Comparison of ENCODE assay signal across 8 mouse cellular contexts in the genomic region with DNA sequence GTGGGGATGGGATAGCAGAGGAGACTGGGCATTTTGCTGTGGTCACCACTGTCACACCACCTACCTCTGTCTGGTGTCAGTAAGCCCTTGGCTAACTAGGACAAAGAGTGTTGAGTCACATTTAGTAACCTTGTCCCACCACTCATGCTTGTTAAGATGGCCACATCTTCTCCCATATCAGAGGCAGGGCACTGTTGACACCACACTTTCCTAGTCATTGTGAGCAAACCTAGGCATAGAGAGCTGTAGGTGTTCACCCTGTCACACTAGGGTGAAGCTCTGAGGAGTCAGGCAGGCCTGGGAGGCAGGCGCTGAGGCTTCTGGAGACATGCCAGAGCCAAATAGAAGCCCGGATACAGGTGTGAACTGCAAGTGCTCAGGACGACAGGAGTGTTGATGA. TPM values are rescaled to one million over a fixed set of nuclear protein-coding genes. Genes with fewer than 3 reads are reported as not detected.
DNase-seq lines count a peak whose midpoint lies in the region; ATAC-seq lines count a peak whose summit lies in the region.

A gene (plus strand): TSS at position 301 of the 400 bp plus-strand sequence.

- no peak within 1 kb of the TSS for H3K27ac ChIP-seq in kidney, embryonic 14.5 days (ENCODE audit: low read depth, low read length)
- no peak within 1 kb of the TSS for H3K27ac ChIP-seq in embryonic facial prominence, embryonic 12.5 days
- no peak within 1 kb of the TSS for H3K27ac ChIP-seq in intestine, embryonic 14.5 days (ENCODE audit: low read depth)
- H3K27ac ChIP-seq in midbrain, embryonic 11.5 days (ENCODE audit: low read depth, low read length), result no peak within 1 kb of the TSS

- intact Hi-C loops in gastrocnemius, postnatal 36 days (cut with DNase I), result no loop called here

- DNase-seq in kidney, postnatal 10 days, result no peak
- no peak for DNase-seq in intestine, embryonic 14.5 days (ENCODE audit: low spot score)
- no peak for DNase-seq in midbrain, embryonic 11.5 days (ENCODE audit: low spot score, missing footprints)
- no peak for DNase-seq in gastrocnemius, postnatal 4 days (ENCODE audit: low spot score in 2 of 2)
- no peak for DNase-seq in cerebellum, postnatal 14 days
- DNase-seq in gastrocnemius, postnatal 36 days, result no peak

- no peaks in the 10 kb centered on the region; the same call in 1 of the 2 replicates for H3K4me1 ChIP-seq in kidney, embryonic 14.5 days (ENCODE audit: control insufficient read depth, insufficient read depth, low read length)
- H3K4me1 ChIP-seq in embryonic facial prominence, embryonic 12.5 days, result peaks cover 17% of the 10 kb centered on the region; the same call in 1 of the 2 replicates
- H3K4me1 ChIP-seq in intestine, embryonic 14.5 days (replicated peaks; ENCODE audit: control insufficient read depth, insufficient read depth, low read length), result peaks cover 13% of the 10 kb centered on the region; the same call in 1 of the 2 replicates
- H3K4me1 ChIP-seq in midbrain, embryonic 11.5 days (ENCODE audit: control insufficient read depth, insufficient read depth, low read length), result peaks cover 5% of the 10 kb centered on the region

- H3K9me3 ChIP-seq in kidney, embryonic 14.5 days (ENCODE audit: control insufficient read depth, low read length), result no peaks in the 10 kb centered on the region
- H3K9me3 ChIP-seq in embryonic facial prominence, embryonic 12.5 days, result no peaks in the 10 kb centered on the region
- no peaks in the 10 kb centered on the region for H3K9me3 ChIP-seq in intestine, embryonic 14.5 days (ENCODE audit: control insufficient read depth, low read length)
- no peaks in the 10 kb centered on the region for H3K9me3 ChIP-seq in midbrain, embryonic 11.5 days (ENCODE audit: control insufficient read depth, low read length)

- peak within 1 kb of the TSS; percentile 52 for H3K9ac ChIP-seq in kidney, embryonic 14.5 days (ENCODE audit: low read depth, low read length)
- peak within 1 kb of the TSS; percentile 71 for H3K9ac ChIP-seq in embryonic facial prominence, embryonic 12.5 days
- peak within 1 kb of the TSS; percentile 49; the same call in 1 of the 2 replicates for H3K9ac ChIP-seq in intestine, embryonic 14.5 days (ENCODE audit: low read length)
- peak within 1 kb of the TSS; percentile 64 for H3K9ac ChIP-seq in midbrain, embryonic 11.5 days (ENCODE audit: low read length)

- WGBS in kidney, embryonic 14.5 days, result 91% methylated on average over 3 of the region's 3 CpGs
- 94% methylated on average over 3 of the region's 3 CpGs for WGBS in embryonic facial prominence, embryonic 12.5 days
- WGBS in intestine, embryonic 14.5 days, result 76% methylated on average over 3 of the region's 3 CpGs
- 85% methylated on average over 3 of the region's 3 CpGs for WGBS in midbrain, embryonic 11.5 days

- H3K4me2 ChIP-seq in kidney, embryonic 14.5 days (replicated peaks; ENCODE audit: low read depth, low read length), result peak within 1 kb of the TSS; percentile 95
- H3K4me2 ChIP-seq in embryonic facial prominence, embryonic 12.5 days (replicated peaks), result peak within 1 kb of the TSS; percentile 75
- H3K4me2 ChIP-seq in intestine, embryonic 14.5 days (ENCODE audit: low read length), result peak within 1 kb of the TSS; percentile 89
- peak within 1 kb of the TSS; percentile 92 for H3K4me2 ChIP-seq in midbrain, embryonic 11.5 days

- H3K36me3 ChIP-seq in kidney, embryonic 14.5 days (ENCODE audit: control insufficient read depth, insufficient read depth, low read length), result no peaks in the 10 kb centered on the region
- no peaks in the 10 kb centered on the region for H3K36me3 ChIP-seq in embryonic facial prominence, embryonic 12.5 days
- H3K36me3 ChIP-seq in intestine, embryonic 14.5 days (ENCODE audit: control insufficient read depth, insufficient read depth, low read length), result no peaks in the 10 kb centered on the region
- no peaks in the 10 kb centered on the region for H3K36me3 ChIP-seq in midbrain, embryonic 11.5 days (ENCODE audit: control insufficient read depth, insufficient read depth, low read length)

- H3K27me3 ChIP-seq in kidney, embryonic 14.5 days (ENCODE audit: control insufficient read depth, insufficient read depth, low read length), result peaks cover 5% of the 10 kb centered on the region; the same call in 1 of the 2 replicates
- H3K27me3 ChIP-seq in embryonic facial prominence, embryonic 12.5 days, result peaks cover 6% of the 10 kb centered on the region; the same call in 1 of the 2 replicates
- no peaks in the 10 kb centered on the region for H3K27me3 ChIP-seq in intestine, embryonic 14.5 days (replicated peaks; ENCODE audit: control insufficient read depth, insufficient read depth, low read length)
- no peaks in the 10 kb centered on the region for H3K27me3 ChIP-seq in midbrain, embryonic 11.5 days (ENCODE audit: control insufficient read depth, insufficient read depth, low read length)

- no peak for ATAC-seq in kidney, embryonic 14.5 days (ENCODE audit: low FRiP score, low TSS enrichment)
- ATAC-seq in embryonic facial prominence, embryonic 12.5 days (ENCODE audit: insufficient number of reproducible peaks, insufficient read depth, low FRiP score, low TSS enrichment), result no peak
- ATAC-seq in intestine, embryonic 14.5 days (replicated peaks; ENCODE audit: low FRiP score, low TSS enrichment, low read depth), result no peak
- no peak for ATAC-seq in midbrain, embryonic 11.5 days (ENCODE audit: low FRiP score)

- peak within 1 kb of the TSS; percentile 69 for H3K4me3 ChIP-seq in kidney, embryonic 14.5 days (ENCODE audit: low read length)
- H3K4me3 ChIP-seq in embryonic facial prominence, embryonic 12.5 days, result peak within 1 kb of the TSS; percentile 75
- peak within 1 kb of the TSS; percentile 69 for H3K4me3 ChIP-seq in intestine, embryonic 14.5 days (ENCODE audit: low read depth, low read length)
- peak within 1 kb of the TSS; percentile 72 for H3K4me3 ChIP-seq in midbrain, embryonic 11.5 days (ENCODE audit: low read depth, low read length)

RNA-seq across cellular contexts. Expression of the gene that starts here (rescaled TPM):
- polyA plus RNA-seq in kidney, embryonic 14.5 days (2014; fragmentation: Nextera tagmentation; extraction: Ambion mirVana), result 13.2 and 14.0 TPM in 2 replicates
- 40.6 and 42.5 TPM in 2 replicates for polyA plus RNA-seq in embryonic facial prominence, embryonic 12.5 days (2016; fragmentation: Nextera tagmentation; extraction: Ambion mirVana)
- 17.4 and 24.4 TPM in 2 replicates for polyA plus RNA-seq in intestine, embryonic 14.5 days (2014; fragmentation: Nextera tagmentation; extraction: Ambion mirVana)
- polyA plus RNA-seq in midbrain, embryonic 11.5 days (2014; fragmentation: Nextera tagmentation; extraction: Ambion mirVana), result 15.8 and 16.4 TPM in 2 replicates
- 1 to 10 TPM; 5.7 to 6.4 TPM for total RNA-seq in gastrocnemius, postnatal 4 days (2021)
- under 1 TPM; 0.54 to 0.71 TPM for total RNA-seq in gastrocnemius, postnatal 36 days (2021)
